Mouse (Mus musculus) midbrain, embryonic 12.5 days (tissue): Measurements from ENCODE around the gene Fam160a1. TPM values are rescaled to one million over a fixed set of nuclear protein-coding genes. Genes with fewer than 3 reads are reported as not detected.

Experiments used
- ATAC-seq: fragments of 200-750 bp; cut with Nextera tagmentation; 2 replicates; pipeline ENCODE4 v1.8.0; 2017; ENCODE audit warnings: low read depth, moderate TSS enrichment, moderate library complexity; ENCODE audit not compliant: low FRiP score
- H3K27ac ChIP-seq: fragments of 300-500 bp; sonication (generic); replicated peaks from 2 replicates; pipeline ENCODE4 v1.5.1; 2016; ENCODE audit warnings: mild to moderate bottlenecking
- H3K27me3 ChIP-seq: fragments of 300-500 bp; sonication (generic); 2 replicates; pipeline ENCODE4 v1.6.1; 2016; ENCODE audit warnings: mild to moderate bottlenecking
- H3K36me3 ChIP-seq: fragments of 300-500 bp; sonication (generic); 2 replicates; pipeline ENCODE4 v1.6.1; 2016
- H3K4me1 ChIP-seq: fragments of 300-500 bp; sonication (generic); 2 replicates; pipeline ENCODE4 v1.6.1; 2016
- H3K4me2 ChIP-seq: fragments of 300-500 bp; sonication (generic); replicated peaks from 2 replicates; pipeline ENCODE4 v1.6.1; 2016; ENCODE audit warnings: mild to moderate bottlenecking, moderate library complexity
- H3K4me3 ChIP-seq: fragments of 300-500 bp; sonication (generic); 2 replicates; pipeline ENCODE4 v1.5.1; 2016; ENCODE audit warnings: mild to moderate bottlenecking
- H3K9ac ChIP-seq: fragments of 300-500 bp; sonication (generic); replicated peaks from 2 replicates; pipeline ENCODE4 v1.6.1; 2016; ENCODE audit warnings: mild to moderate bottlenecking, moderate library complexity
- H3K9me3 ChIP-seq: fragments of 300-500 bp; sonication (generic); 2 replicates; pipeline ENCODE4 v1.6.1; 2016; ENCODE audit warnings: mild to moderate bottlenecking
- WGBS: fragments of 180-500 bp; shearing (Covaris S2); methylation state at CpG from one replicate; pipeline ENCODE4 v1.1.7; 2016; 5-methylcytosine and 5-hydroxymethylcytosine counted together
- polyA plus RNA-seq: library from polyadenylated mRNA; unstranded; fragments of >200 nt; fragmentation: Nextera tagmentation; extraction: Ambion mirVana; gene quantifications from 2 replicates; pipeline ENCODE4 v1.2.1, GENCODE M21; 2016

The Fam160a1 gene
- polyA plus RNA-seq, 1 experiment from 2014 or later = 0.28 TPM

DNA sequence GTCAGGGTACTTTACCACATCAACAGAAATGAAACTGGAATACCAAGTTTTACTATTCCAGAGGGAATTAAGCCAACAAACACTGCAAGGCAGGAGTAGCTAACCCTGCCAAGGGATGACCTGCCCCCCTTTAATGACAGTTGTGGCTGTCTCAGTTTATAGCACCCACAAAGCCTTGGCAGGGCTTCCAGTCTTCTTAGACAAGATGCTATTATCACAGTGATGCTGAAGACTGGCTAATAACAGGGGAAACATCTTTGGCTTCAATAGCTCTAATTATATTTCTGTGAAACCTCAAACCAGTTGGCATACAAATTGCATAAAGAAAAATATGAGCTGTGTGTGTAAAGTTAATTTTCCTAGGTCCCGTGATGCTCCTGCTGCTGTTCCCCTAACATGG is 29.2 kb upstream of the Fam160a1 start:
- H3K4me3 ChIP-seq = no peak overlapping the region
- no peak overlapping the region for H3K27ac ChIP-seq
- H3K36me3 ChIP-seq = no peaks in the 10 kb centered on the region
- no peaks in the 10 kb centered on the region for H3K27me3 ChIP-seq
- 88% methylated on average over 1 of the region's 1 CpGs for WGBS
- H3K9me3 ChIP-seq = no peaks in the 10 kb centered on the region
- no peak overlapping the region for H3K4me2 ChIP-seq
- H3K9ac ChIP-seq = no peak overlapping the region
- no peak for ATAC-seq
- H3K4me1 ChIP-seq = no peaks in the 10 kb centered on the region

DNA sequence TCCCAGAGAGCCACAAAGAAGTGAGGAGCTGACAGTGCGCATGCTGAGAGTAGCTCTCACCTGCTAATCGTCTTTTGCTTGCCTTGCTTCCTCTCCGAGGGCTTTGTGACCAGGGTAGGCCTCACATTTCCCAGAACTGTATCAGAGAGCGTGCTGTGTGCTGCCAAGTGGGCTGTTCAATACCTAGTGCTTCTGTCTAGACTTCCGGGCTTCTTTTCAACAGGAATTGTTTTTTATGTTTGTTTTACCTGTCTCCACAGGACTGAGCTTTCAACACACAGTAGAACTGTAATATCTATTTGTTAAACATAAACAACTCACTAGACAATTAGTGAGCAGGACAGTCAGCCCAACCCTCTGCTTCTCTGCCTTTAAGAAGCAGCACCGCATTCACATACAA is 28.2 kb upstream of the Fam160a1 start:
- 89% methylated on average over 6 of the region's 6 CpGs for WGBS

DNA sequence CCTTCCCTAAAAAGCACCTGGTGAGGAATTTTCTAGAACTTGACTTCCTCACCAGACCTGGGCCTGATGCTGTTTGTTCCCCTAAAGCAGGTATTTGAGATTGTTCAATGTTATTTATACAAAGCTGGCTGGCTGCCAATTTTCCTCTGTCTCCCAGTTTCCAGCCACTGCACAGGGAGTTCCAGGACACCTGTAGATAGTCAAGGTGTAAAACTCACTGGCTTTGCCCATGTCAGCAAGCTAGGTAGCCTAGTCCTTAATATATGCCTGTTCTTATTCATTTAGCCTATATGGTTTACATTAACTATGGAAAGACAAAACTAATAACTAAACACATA is 25.8 kb upstream of the Fam160a1 start:
- Histone ChIP-seq H3K36me3 (no peaks in the 10 kb centered on the region), H3K4me2 (no peak overlapping the region), H3K27ac (no peak overlapping the region), H3K9me3 (no peaks in the 10 kb centered on the region), H3K4me3 (no peak overlapping the region), H3K9ac (no peak overlapping the region), H3K27me3 (no peaks in the 10 kb centered on the region), H3K4me1 (no peaks in the 10 kb centered on the region)
- ATAC-seq = no peak

More for the DNA sequence above, 28.2 kb upstream of the Fam160a1 start:
- Histone ChIP-seq H3K27me3 (no peaks in the 10 kb centered on the region), H3K9me3 (no peaks in the 10 kb centered on the region), H3K4me3 (no peak overlapping the region), H3K9ac (no peak overlapping the region), H3K4me1 (no peaks in the 10 kb centered on the region), H3K27ac (no peak overlapping the region), H3K36me3 (no peaks in the 10 kb centered on the region), H3K4me2 (no peak overlapping the region)
- ATAC-seq = no peak

DNA sequence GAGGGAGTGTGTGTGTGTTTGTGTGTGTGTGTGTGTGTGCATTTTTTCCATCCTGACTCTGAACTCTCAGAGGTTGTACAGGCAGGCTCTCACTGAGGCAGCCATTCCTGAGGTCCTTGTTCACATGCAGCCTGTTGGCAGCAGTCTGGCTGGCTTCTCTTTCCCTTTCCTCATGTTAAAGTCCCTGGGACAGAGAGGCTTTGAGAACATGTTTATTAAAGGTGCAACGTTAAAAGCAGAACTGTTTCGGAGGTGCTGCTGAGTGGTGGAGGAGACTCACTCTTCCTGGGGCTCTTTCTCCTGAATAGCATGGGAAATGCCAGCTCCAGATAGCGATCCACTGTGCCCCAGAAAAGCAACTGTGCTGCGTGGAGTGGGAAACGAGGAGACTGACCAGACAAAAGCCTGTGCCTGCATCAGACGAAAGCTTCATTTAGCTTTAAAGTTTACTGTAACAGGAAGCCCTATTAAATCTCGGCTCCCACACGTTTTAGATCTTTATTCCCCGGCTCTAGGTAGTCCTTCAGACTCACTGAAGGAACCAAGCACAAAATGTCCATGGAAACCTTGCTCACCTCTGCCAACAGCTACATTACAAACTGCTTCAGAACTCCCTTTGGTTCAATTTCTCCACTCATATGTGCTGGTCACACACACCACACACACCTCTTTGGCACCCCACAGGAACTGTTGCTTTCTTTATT is 25.2 kb upstream of the Fam160a1 start:
- Histone ChIP-seq H3K27me3 (no peaks in the 10 kb centered on the region), H3K9me3 (no peaks in the 10 kb centered on the region), H3K27ac (no peak overlapping the region), H3K4me3 (no peak overlapping the region), H3K4me2 (no peak overlapping the region), H3K36me3 (no peaks in the 10 kb centered on the region), H3K9ac (no peak overlapping the region), H3K4me1 (no peaks in the 10 kb centered on the region)
- WGBS = 59% methylated on average over 9 of the region's 9 CpGs
- ATAC-seq = no peak

DNA sequence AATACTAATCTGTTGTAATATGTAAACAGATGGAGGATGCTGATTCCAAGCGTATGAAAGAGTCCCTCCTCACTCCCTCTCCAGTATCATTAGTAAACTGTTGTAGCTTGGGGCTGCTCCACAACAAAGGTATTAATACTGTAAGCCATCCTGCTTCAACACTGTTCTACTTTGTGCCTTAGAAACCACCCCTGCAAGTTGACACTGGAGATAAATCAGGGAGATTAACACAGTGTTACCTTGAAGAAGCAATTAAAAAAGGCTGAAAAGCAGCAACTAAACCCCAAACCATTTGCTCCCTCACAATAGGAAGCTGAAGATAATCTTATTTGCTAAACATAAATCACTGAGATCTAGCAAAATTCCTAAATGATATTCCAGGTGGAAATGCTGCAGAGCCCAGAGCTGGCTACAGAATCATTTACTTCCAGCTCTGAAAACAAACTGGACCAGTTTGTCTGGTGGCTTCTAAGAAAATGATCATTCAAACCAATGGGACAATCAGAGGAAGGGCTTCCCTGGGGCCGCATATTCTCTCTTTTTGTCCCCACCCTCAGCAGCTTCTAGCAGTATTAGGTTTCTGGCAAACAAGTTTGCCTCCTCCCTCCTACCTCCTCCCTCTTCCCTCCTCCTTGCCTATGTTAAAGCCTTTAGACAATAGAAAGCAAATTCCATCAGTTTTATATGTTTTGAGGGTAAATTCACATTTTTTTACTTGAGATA is 24.5 kb upstream of the Fam160a1 start:
- Histone ChIP-seq H3K9me3 (no peaks in the 10 kb centered on the region), H3K4me1 (no peaks in the 10 kb centered on the region), H3K4me3 (no peak overlapping the region), H3K27ac (no peak overlapping the region), H3K9ac (no peak overlapping the region), H3K27me3 (no peaks in the 10 kb centered on the region), H3K36me3 (no peaks in the 10 kb centered on the region), H3K4me2 (no peak overlapping the region)
- 26% methylated on average over 2 of the region's 2 CpGs for WGBS
- no peak for ATAC-seq

DNA sequence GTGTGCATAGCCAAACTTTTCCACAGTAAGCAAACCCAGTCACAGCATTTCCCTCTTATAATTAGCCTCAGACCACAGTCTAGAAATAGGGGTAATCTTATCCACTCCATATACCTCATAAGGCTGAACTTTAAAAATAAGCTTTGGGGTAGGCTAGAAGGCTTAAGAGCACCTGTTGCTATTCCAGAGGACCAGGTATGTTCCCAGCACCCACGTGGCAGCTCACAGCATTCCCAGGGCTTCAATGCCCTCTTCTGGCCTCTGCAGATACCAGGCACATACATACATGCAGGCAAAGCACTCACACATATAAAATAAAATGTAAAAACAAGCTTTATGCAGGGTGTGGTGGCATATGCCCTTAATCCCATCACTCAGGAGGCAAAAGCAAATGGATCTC is 16.5 kb upstream of the Fam160a1 start:
- no peak for ATAC-seq
- H3K4me2 ChIP-seq = no peak overlapping the region
- H3K36me3 ChIP-seq = no peaks in the 10 kb centered on the region
- H3K4me3 ChIP-seq = no peak overlapping the region
- WGBS = 70% methylated on average over 1 of the region's 1 CpGs
- H3K27me3 ChIP-seq = no peaks in the 10 kb centered on the region
- H3K9ac ChIP-seq = no peak overlapping the region
- H3K27ac ChIP-seq = no peak overlapping the region
- H3K9me3 ChIP-seq = no peaks in the 10 kb centered on the region
- H3K4me1 ChIP-seq = peaks cover 7% of the 10 kb centered on the region; the same call in 1 of the 2 replicates

DNA sequence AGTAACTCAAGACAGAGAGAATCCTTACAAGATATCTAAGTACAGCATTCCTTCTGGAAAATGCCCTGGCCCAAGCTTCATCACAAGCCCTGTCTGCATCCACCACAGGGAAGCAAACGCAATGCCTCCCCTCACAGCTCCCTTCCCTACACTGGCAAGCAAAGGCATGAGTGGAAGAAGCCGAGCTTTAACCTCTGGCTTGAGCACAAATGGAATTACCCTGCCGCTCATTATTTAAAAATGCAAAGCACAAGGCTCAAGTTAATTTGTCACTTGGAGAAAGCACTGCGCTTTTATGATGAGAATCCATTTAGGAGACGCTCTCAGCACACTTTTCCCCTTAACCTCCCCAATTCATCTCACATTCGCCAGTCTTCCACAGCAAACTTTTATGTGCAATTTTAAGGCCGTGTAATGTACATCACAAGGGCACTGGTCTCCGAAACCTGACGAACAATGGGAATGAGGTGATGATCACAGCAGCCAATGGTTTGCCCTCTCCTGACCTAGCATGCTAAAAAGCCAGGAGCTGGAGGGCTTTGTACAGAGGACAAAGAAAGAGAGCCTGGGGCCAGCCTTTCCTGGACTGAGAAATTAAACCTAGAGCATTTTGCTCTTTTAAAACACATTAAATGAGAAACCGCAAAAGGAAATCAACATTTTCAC is 15.5 kb upstream of the Fam160a1 start:
- Histone ChIP-seq H3K27ac (no peak overlapping the region), H3K36me3 (no peaks in the 10 kb centered on the region), H3K4me2 (no peak overlapping the region), H3K9me3 (no peaks in the 10 kb centered on the region), H3K4me3 (no peak overlapping the region), H3K4me1 (peaks cover 7% of the 10 kb centered on the region; the same call in 1 of the 2 replicates), H3K9ac (no peak overlapping the region), H3K27me3 (no peaks in the 10 kb centered on the region)
- ATAC-seq = no peak
- 68% methylated on average over 10 of the region's 10 CpGs for WGBS

DNA sequence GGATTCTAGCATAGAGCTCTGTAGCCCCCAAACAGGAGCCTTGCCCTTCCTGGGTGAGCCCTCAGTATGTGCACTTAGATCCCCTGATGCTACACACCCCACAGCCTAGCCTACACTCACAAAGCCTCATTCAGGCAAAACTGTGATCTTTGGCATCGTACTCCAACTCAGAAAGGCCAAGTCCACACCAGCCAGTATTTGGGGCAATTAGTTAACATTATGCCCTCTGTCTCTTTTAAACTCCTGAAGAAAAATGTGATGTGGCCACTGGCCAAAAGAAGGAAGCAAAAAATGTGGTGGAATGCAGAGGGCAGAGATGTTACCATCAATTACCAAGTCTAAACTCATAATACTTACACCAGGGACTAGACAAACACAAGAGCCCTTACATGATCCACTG is 14.7 kb upstream of the Fam160a1 start:
- 97% methylated on average over 1 of the region's 1 CpGs for WGBS
- no peak overlapping the region for H3K9ac ChIP-seq
- H3K4me2 ChIP-seq = no peak overlapping the region
- H3K9me3 ChIP-seq = no peaks in the 10 kb centered on the region
- H3K4me3 ChIP-seq = no peak overlapping the region
- H3K27me3 ChIP-seq = no peaks in the 10 kb centered on the region
- peaks cover 7% of the 10 kb centered on the region; the same call in 1 of the 2 replicates for H3K4me1 ChIP-seq
- ATAC-seq = no peak
- H3K36me3 ChIP-seq = no peaks in the 10 kb centered on the region
- no peak overlapping the region for H3K27ac ChIP-seq

DNA sequence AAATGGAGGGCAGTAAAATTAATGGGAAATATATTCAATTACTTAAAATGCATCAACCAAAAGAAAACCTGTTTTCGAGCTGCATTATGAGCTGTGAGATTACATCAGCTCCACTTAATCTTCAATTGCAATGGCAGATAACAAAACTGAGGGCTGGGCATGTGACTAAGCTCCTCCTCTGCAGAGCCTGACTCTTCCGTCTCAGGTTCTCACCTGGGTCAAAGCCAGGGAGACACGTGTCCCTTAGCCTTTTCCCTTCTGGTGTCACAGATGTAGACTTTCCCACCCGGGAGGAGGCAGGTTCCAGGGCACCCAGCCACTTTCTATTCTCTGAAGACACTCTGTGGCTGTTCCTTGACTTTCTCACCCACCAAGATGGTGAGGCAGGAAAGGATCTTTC is 12.0 kb upstream of the Fam160a1 start:
- Histone ChIP-seq H3K27me3 (no peaks in the 10 kb centered on the region), H3K36me3 (no peaks in the 10 kb centered on the region), H3K9ac (no peak overlapping the region), H3K4me1 (peaks cover 7% of the 10 kb centered on the region; the same call in 1 of the 2 replicates), H3K4me3 (no peak overlapping the region), H3K27ac (no peak overlapping the region), H3K4me2 (no peak overlapping the region), H3K9me3 (no peaks in the 10 kb centered on the region)
- ATAC-seq = no peak
- WGBS = 68% methylated on average over 4 of the region's 4 CpGs

DNA sequence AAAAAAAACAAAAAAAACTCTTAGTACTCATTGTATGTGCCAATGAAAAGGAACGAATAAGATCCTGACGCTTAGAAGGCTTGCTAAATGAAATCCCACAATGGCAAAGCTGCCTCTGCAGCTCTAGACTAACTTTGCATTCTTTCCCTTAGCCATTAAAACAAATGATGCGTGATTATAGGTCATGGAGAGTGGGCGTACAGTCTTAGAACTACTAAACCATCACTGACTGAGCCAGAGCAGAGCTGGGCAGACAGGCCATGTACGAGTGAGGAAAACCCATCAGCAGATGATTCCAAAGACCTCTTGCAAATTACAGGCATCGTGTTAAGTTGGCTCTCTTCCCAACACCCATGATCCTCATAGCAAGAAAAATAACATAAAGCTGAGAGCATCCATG is 10.7 kb upstream of the Fam160a1 start:
- Histone ChIP-seq H3K4me3 (no peak overlapping the region), H3K4me2 (no peak overlapping the region), H3K27ac (no peak overlapping the region), H3K9me3 (no peaks in the 10 kb centered on the region), H3K4me1 (peaks cover 5% of the 10 kb centered on the region; the same call in 1 of the 2 replicates), H3K27me3 (no peaks in the 10 kb centered on the region), H3K36me3 (no peaks in the 10 kb centered on the region), H3K9ac (no peak overlapping the region)
- ATAC-seq = no peak
- 75% methylated on average over 6 of the region's 6 CpGs for WGBS

DNA sequence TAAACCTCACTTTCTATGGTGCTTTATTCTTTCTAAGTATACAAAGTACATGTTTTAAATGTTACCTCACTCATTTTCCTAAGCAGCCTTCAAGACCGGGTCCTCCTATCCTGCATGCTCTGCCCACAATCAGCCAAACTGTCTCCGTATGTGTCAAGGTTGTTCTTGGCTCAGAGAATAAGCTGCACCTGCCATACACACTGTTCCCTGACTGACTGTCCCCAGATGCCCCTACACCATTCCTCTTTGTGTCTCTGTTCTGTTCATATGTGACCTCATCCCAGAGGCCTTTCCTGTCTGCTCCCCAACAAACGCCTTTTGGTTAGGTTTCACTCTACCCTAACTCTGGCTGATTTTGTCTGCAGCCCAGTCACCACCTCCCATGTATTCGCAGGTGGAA is 10.2 kb upstream of the Fam160a1 start:
- no peaks in the 10 kb centered on the region for H3K9me3 ChIP-seq
- ATAC-seq = no peak
- no peaks in the 10 kb centered on the region for H3K4me1 ChIP-seq
- H3K4me2 ChIP-seq = no peak overlapping the region
- no peak overlapping the region for H3K4me3 ChIP-seq
- no peak overlapping the region for H3K27ac ChIP-seq
- no peak overlapping the region for H3K9ac ChIP-seq
- WGBS = 81% methylated on average over 4 of the region's 4 CpGs
- no peaks in the 10 kb centered on the region for H3K36me3 ChIP-seq
- H3K27me3 ChIP-seq = no peaks in the 10 kb centered on the region

DNA sequence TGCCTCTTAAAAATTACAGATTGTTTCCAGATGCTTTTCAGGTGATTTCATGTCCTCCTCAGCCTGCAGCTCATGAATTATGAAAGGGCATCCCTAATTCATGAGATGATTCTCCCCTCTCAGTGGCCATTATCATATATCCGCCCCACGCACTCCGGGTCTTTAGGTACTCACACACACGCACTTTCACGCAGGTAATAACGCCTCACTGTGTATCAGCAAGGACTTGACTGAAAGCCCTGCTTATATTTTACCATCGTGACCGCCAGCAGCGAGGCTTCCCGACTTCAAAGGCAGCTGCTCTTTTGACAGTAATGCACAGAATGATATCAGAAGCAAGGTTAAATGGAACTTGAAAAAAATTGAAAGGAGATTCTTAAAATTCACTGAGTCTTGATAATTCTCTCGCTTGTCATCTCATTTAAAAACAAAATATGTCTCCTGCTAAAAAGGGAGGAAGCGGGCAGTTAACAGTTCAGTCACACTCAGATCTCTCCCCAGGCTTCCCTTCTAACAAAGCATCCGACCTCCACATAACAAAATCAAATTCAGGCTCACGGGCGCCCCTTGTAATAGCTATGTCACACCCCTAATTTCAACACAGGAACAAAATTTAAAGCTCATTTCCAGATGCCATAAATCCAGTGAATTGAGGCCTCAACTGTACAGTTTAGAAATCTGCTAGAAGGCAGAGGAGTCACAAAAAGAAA is 3.9 kb upstream of the Fam160a1 start:
- Histone ChIP-seq H3K27ac (no peak overlapping the region), H3K4me1 (no peaks in the 10 kb centered on the region), H3K36me3 (no peaks in the 10 kb centered on the region), H3K4me2 (no peak overlapping the region), H3K9ac (no peak overlapping the region), H3K4me3 (no peak overlapping the region), H3K27me3 (no peaks in the 10 kb centered on the region), H3K9me3 (no peaks in the 10 kb centered on the region)
- 75% methylated on average over 15 of the region's 15 CpGs for WGBS
- ATAC-seq = no peak
